In the genomic region with DNA sequence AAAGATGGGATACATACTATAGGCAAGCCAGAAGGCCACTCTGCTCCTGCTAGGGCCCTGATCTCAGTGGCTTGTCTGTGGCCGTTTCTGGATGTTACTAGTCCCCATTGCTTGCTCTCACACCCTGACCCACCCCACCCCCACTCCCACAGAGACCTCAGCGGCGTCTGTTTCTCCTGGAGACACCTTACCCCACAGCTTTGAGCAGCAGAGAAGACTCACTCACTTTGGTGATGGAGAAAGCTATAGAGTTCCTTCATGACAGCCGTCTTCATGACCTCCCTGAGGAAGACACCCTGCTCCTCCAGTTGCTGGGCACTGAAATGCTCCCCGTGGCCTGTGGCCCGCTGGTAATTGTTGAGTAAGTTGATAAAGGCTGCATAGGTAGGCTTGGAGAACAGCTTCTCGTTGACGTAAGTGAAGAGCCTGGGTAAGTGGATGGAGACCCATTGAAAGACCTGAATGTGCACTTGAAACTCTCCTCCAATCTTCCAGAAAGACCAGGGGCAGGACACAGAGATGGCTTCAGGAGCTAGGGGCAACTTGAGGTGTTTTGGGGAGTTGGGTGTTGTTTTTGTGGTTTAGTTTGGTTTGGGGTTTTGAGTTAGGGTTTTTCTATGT, we compare ENCODE assay signal across 21 mouse cellular contexts. TPM values are rescaled to one million over a fixed set of nuclear protein-coding genes. Genes with fewer than 3 reads are reported as not detected.
A peak's percentile ranks its signal among the peaks of the same experiment; 100 is the strongest.
DNase-seq lines count a peak whose midpoint lies in the region; ATAC-seq and TF ChIP-seq lines count a peak whose summit lies in the region.
"Had no signal": no experiment of that assay in that cellular context is flagged by ENCODE, and none has a peak within 500 bp of the region (broad histone marks: within the 10 kb centered on the region; RNA-seq: fewer than 3 reads in every experiment).

No protein-coding gene starts in this region.

- ATAC-seq in heart, embryonic 14.5 days (ENCODE audit: insufficient number of reproducible peaks, insufficient read depth, low FRiP score, low read depth), result no peak
- ATAC-seq: intestine, embryonic 16.5 days had no signal

- H3K9me3 ChIP-seq in heart, embryonic 14.5 days (ENCODE audit: control insufficient read depth, low read length), result no peaks in the 10 kb centered on the region
- H3K9me3 ChIP-seq: forebrain, embryonic 10.5 days; G1E; kidney, embryonic 15.5 days; midbrain, embryonic 10.5 days; neural tube, embryonic 15.5 days had no signal

- no peaks in the 10 kb centered on the region for H3K27me3 ChIP-seq in heart, embryonic 14.5 days (ENCODE audit: control insufficient read depth, insufficient read depth, low read length)
- H3K27me3 ChIP-seq in thymus, adult 2 months (ENCODE audit: control insufficient read depth, insufficient read depth, low read length), result no peaks in the 10 kb centered on the region
- H3K27me3 ChIP-seq in cerebellum, adult 2 months (ENCODE audit: control insufficient read depth, insufficient read depth, low read length), result no peaks in the 10 kb centered on the region
- H3K27me3 ChIP-seq: CH12.LX; kidney, embryonic 15.5 days; neural tube, embryonic 15.5 days; Patski had no signal

- H3K27ac ChIP-seq in heart, embryonic 14.5 days (replicated peaks in 1 of 2; ENCODE audit: control insufficient read depth in 1 of 2, insufficient read depth in 1 of 2, low read depth in 2 of 2, low read length in 2 of 2), result no peak overlapping the region
- H3K27ac ChIP-seq in thymus, adult 2 months (ENCODE audit: control insufficient read depth, insufficient read depth, low read length), result peak overlapping the region; percentile 97
- H3K27ac ChIP-seq in cerebellum, adult 2 months (ENCODE audit: insufficient read depth, low read length), result no peak overlapping the region
- H3K27ac ChIP-seq: forebrain, embryonic 10.5 days; hindbrain, postnatal 0 days; kidney, embryonic 15.5 days; midbrain, embryonic 10.5 days; neural tube, embryonic 15.5 days had no signal

- H3K36me3 ChIP-seq in heart, embryonic 14.5 days (ENCODE audit: control insufficient read depth, insufficient read depth, low read length), result no peaks in the 10 kb centered on the region
- H3K36me3 ChIP-seq in thymus, adult 2 months (ENCODE audit: control insufficient read depth, insufficient read depth, low read length), result peaks cover 38% of the 10 kb centered on the region
- H3K36me3 ChIP-seq: forebrain, embryonic 10.5 days; G1E; kidney, embryonic 15.5 days; midbrain, embryonic 10.5 days; neural tube, embryonic 15.5 days had no signal

- 81% methylated on average over 8 of the region's 8 CpGs for WGBS in heart, embryonic 14.5 days
- 43% methylated on average over 8 of the region's 8 CpGs for WGBS in thymus, adult 2 months
- WGBS in cerebellum, adult 2 months, result 92% methylated on average over 8 of the region's 8 CpGs

- no peak overlapping the region for H3K4me2 ChIP-seq in heart, embryonic 14.5 days (ENCODE audit: low read length)
- H3K4me2 ChIP-seq: kidney, embryonic 15.5 days; neural tube, embryonic 15.5 days had no signal

- peak overlapping the region; percentile 18; the same call in 1 of the 2 replicates for H3K9ac ChIP-seq in heart, embryonic 14.5 days (ENCODE audit: low read length)
- H3K9ac ChIP-seq: forebrain, postnatal 0 days; kidney, embryonic 15.5 days; neural tube, embryonic 15.5 days had no signal

- peaks cover 14 to 22% of the 10 kb centered on the region in 2 experiments for H3K4me1 ChIP-seq in heart, embryonic 14.5 days (ENCODE audit: control insufficient read depth in 2 of 2, insufficient read depth in 2 of 2, low read length in 2 of 2)
- H3K4me1 ChIP-seq in thymus, adult 2 months (replicated peaks; ENCODE audit: control insufficient read depth, insufficient read depth, low read length), result peaks cover 62% of the 10 kb centered on the region
- peaks cover 4% of the 10 kb centered on the region; the same call in 1 of the 2 replicates for H3K4me1 ChIP-seq in cerebellum, adult 2 months (ENCODE audit: control insufficient read depth, insufficient read depth, low read length)

- TF ChIP-seq POLR2A in thymus, adult 2 months (IDR thresholded peaks at IDR 0.05; ENCODE audit: control insufficient read depth, extremely low read depth, insufficient read depth, low read length, poor library complexity), result no peak
- no peak for TF ChIP-seq POLR2A in cerebellum, adult 2 months (IDR thresholded peaks at IDR 0.05; ENCODE audit: borderline replicate concordance, insufficient read depth, low read length)

- no peak for TF ChIP-seq CTCF in thymus, adult 2 months (IDR thresholded peaks at IDR 0.05; ENCODE audit: borderline replicate concordance, control insufficient read depth, extremely low read depth, insufficient read depth, low read length, poor library complexity)
- no peak for TF ChIP-seq CTCF in cerebellum, adult 2 months (IDR thresholded peaks at IDR 0.05; ENCODE audit: borderline replicate concordance, insufficient read depth, low read depth, low read length)

- H3K4me3 ChIP-seq in heart, embryonic 14.5 days (ENCODE audit: control insufficient read depth in 1 of 2, insufficient read depth in 1 of 2, low read depth in 1 of 2, low read length in 2 of 2), result no peak overlapping the region
- peak overlapping the region; percentile 98 for H3K4me3 ChIP-seq in thymus, adult 2 months (ENCODE audit: control insufficient read depth, insufficient read depth, low read length)
- no peak overlapping the region for H3K4me3 ChIP-seq in cerebellum, adult 2 months (replicated peaks; ENCODE audit: insufficient read depth, low read depth, low read length)
- H3K4me3 ChIP-seq: forebrain, embryonic 10.5 days; kidney, embryonic 15.5 days; midbrain, embryonic 10.5 days; neural tube, embryonic 15.5 days had no signal

- no peak for DNase-seq in heart, postnatal 10 days
- DNase-seq in lung, adult 18-20 months, result peak; percentile 25 to 60
- no peak for DNase-seq in lung, postnatal 14 days
- DNase-seq in thymus, adult 2 months, result peak; percentile 36
- DNase-seq in thymus, postnatal 25 days, result no peak
- DNase-seq in thymus, postnatal 4 days, result peak; percentile 52
- DNase-seq in cerebellum, adult 2 months, result no peak
- DNase-seq: gastrocnemius, postnatal 25 days; layer of hippocampus, adult 9-11 months had no signal

- intact Hi-C loops in heart, postnatal 10 days (cut with DNase I), result loop anchor here (1.0 to 5.0 kb wide), 3 partner anchors 61 to 234 kb away; no protein-coding TSS in a partner anchor

RNA-seq across cellular contexts. Expression of a gene that starts 12.5 kb away (rescaled TPM):
- 0.19 and 0.43 TPM in 2 replicates for polyA plus RNA-seq in heart, embryonic 14.5 days (2014; fragmentation: Nextera tagmentation; extraction: Ambion mirVana)
- total RNA-seq in heart, postnatal 10 days (2021), result 1 to 10 TPM; 3.8 to 4.0 TPM
- polyA plus RNA-seq in thymus, adult 2 months (2012; rRNA removed), result 276 and 294 TPM in 2 replicates
- polyA plus RNA-seq in cerebellum, adult 2 months (2012; rRNA removed), result 1.7 and 1.8 TPM in 2 replicates
- polyA plus RNA-seq: embryonic facial prominence, embryonic 11.5 days; G1E had no signal

RNA-seq across cellular contexts. Expression of a gene that starts 13.0 kb away (rescaled TPM):
- polyA plus RNA-seq in heart, embryonic 14.5 days (2014; fragmentation: Nextera tagmentation; extraction: Ambion mirVana), result 24.2 and 24.7 TPM in 2 replicates
- total RNA-seq in heart, postnatal 10 days (2021), result 10 to 100 TPM; 14.1 to 15.2 TPM
- 5.6 and 6.0 TPM in 2 replicates for polyA plus RNA-seq in thymus, adult 2 months (2012; rRNA removed)
- polyA plus RNA-seq in cerebellum, adult 2 months (2012; rRNA removed), result 25.3 and 26.0 TPM in 2 replicates

RNA-seq across cellular contexts. Expression of a gene that starts 49.1 kb away (rescaled TPM):
- 15.9 and 19.2 TPM in 2 replicates for polyA plus RNA-seq in heart, embryonic 14.5 days (2014; fragmentation: Nextera tagmentation; extraction: Ambion mirVana)
- total RNA-seq in heart, postnatal 10 days (2021), result 10 to 100 TPM; 29.2 to 30.7 TPM
- polyA plus RNA-seq in thymus, adult 2 months (2012; rRNA removed), result 276 and 278 TPM in 2 replicates
- 35.0 and 36.5 TPM in 2 replicates for polyA plus RNA-seq in cerebellum, adult 2 months (2012; rRNA removed)

RNA-seq across cellular contexts. Expression of a gene that starts 59.7 kb away (rescaled TPM):
- 67.1 and 69.6 TPM in 2 replicates for polyA plus RNA-seq in heart, embryonic 14.5 days (2014; fragmentation: Nextera tagmentation; extraction: Ambion mirVana)
- 10 to 100 TPM; 62.0 to 71.0 TPM for total RNA-seq in heart, postnatal 10 days (2021)
- polyA plus RNA-seq in thymus, adult 2 months (2012; rRNA removed), result 62.1 and 62.8 TPM in 2 replicates
- polyA plus RNA-seq in cerebellum, adult 2 months (2012; rRNA removed), result 129 and 133 TPM in 2 replicates

Comparison
In these comparisons a context has a peak if more than half of its experiments do, and no peak if none do; other contexts are left out.
1. DNase-seq: peak in lung, adult 18-20 months (2 of 2), thymus, adult 2 months (single experiment) and thymus, postnatal 4 days (single experiment); none in heart, postnatal 10 days (0 of 2), lung, postnatal 14 days (single experiment), thymus, postnatal 25 days (single experiment) and cerebellum, adult 2 months (0 of 2).
2. RNA of a gene that starts 12.5 kb away (polyA plus RNA-seq): 276 to 294 TPM in thymus, adult 2 months; 1.7 to 1.8 TPM in cerebellum, adult 2 months and 0.19 to 0.43 TPM in heart, embryonic 14.5 days; every median in the first group is over 10 times any median in the second.